Mouse (Mus musculus) right cerebral cortex, adult 2 months (tissue): ENCODE measurements at regions not wholly inside any gene's neighbourhood (a gene's known extent, or its start where the extent isn't known, plus 50 kb on each side); places are given as distances from the start of the nearest gene placed in this dataset.

ENCODE experiments used
- DNase-seq, 2 experiments: peaks; one replicate each; pipeline ENCODE4 v3.0.0; 2021 to 2022; ENCODE audit warnings: low spot score in 2 of 2

DNA sequence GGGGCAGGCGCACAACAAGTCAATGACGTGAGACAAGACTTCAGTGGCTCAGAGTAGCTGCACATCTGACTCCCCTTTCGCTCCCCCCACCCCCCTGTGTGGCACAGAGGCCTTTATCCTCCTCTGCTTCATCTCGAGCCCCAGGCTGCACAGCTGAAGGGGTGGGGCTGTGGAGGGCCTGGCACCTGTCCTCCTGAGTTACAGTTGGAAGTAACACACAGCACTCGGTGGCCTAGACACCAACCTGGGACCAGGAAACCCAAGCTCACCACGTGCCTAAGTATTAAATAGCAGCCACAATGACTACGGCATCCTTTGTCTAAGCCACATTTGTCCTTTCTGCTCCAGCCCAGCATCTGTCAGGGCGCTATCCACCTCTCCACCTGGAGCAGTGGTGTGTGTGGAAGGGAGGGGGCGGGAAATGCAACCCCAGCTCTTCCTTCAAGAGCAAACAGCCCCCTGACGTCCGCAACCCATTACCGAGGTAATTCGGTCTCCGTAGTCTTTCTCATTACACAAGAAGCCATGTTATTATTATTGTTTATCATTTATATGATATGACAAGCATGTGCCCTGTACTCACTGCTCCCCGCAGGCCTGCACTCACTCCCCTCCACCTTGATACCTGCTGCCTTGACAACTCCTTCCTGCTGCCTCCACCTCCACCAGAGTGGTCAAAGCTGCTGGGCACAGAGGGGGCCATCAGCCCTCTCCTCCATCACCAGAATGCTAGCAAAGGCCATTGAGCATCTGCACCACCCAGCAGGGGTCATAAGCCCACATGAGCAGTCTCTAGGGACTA lies 73.7 kb upstream of the Igsf21 start:
- no peak for DNase-seq

DNA sequence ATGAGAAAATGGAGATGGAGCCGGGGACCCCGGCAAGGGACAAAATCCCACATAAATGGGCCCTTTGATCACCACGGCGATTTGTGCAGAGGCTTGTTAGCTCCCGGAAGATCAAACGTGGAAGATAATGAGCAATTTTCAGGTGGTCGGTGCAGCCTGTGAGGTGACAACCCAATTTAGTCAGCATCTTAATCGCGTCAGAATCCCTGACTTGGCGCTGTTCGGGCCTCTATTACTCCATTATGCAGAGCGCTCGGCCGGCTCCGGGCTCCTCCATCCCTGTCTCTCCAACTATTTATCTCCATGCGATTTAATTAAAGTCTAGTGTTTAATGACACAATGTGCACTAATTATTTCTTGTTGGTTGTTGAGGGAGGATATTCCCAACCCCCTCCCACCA lies 66.1 kb upstream of the Igsf21 start:
- DNase-seq: no peak

DNA sequence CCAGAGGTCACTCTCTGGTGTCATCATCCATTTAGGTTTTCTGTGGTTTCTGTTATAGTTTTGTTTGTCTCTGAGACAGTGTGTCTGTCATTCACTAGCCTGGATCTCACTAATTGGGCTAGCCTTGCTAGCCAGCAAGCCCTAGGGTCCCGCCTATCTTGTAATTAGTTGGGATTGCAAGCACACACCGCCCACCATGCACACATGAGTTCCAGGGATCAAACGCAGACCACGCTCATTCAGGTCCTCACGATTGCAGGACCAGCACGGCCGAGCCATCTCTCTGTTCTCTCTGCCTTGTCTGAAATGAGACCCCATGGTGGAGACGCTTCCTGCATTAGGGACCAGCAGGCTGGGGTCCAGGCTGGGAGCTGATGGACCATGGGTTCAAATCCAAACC lies 60.9 kb upstream of the Igsf21 start:
- DNase-seq: no peak

DNA sequence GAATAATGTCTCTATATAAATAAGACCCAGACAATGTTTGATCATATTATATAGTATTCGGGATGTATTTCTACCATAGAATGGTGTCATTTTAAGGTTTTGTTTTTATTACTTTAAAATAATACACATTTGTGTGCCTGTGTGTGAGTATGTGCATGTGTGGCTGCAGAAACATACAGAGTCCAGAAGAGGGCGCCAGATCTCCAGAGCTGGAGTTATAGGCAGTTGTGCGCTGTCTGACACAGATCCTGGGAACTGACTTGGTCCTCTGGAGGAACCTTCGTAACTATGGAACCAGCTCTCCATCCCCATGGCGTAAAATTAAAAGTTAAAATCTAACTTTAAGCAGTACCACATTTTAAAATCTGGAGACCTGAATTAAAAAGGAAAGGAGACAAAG lies 58.4 kb upstream of the Igsf21 start:
- DNase-seq: no peak

DNA sequence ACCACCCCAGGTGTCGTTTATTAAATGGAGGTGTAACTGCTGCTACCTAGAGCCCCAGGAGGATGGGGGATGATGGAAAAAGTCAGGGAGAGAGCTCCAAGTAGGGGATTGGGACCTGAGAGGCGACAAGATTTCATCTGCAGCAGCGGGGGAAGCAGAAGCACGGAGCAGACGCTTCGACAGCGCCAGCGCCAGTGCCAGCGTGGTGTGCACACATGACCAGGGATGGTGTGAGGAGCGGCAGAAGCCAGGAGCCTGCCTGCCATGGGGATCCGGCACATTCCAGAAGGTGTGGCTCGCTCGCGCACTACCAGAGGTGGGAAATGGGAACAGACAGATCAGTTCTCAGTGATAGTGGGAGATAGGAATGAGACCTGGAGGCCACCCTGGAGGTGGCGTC lies 55.1 kb upstream of the Igsf21 start:
- peak in 1 of 2 experiments; percentile 42 for DNase-seq

DNA sequence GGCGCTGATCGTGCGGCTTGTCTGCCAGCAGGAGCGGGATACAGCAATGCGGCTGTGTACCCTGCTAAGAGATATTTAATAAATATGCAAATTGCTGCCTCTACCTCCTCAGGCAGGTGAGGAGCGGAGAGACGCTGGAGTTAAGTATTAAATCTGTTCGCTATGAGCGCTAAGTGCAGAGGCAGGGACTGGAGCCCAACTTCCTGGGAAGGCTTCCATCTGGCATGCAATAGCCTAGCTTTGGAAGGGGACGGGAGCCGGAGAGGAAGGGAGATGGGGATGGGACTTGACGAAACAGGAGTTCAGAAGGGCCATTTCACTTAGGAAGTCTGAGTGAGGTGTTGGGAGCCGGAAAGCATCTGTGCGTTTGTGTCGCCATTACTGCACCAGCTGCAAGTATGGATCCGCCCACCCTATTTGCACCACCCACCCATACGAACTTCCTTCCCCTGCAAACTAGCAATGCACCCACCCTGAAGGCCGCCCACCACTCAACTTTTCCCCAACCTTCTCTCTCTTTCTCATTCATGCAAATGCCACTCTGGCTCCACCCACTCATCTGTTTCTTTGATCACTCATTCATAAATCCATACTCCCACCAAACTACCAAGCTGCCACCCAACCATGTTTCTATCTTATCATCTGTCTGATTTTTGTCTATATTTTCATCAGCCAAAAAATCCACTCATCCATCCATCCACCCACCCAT lies 51.5 kb upstream of the Igsf21 start:
- peak; percentile 26 to 39 for DNase-seq
